Mouse (Mus musculus): ENCODE results near the gene Uba3.

Gene Uba3

GRCm38 (mm10) chr6:97210962-97211601 is 5.6 kb upstream of the Uba3 start:
- peak in 1 of 2 experiments; percentile 82 for DNase-seq (ENCODE audit: inconsistent age in 2 of 2, low spot score in 1 of 2)

- peak; percentile 92 to 96 for DNase-seq (ENCODE audit: inconsistent age in 2 of 2, low spot score in 1 of 2)
These were observed 4.9 kb upstream of the Uba3 start, which contains the start of gene Arl6ip5 for GRCm38 (mm10) chr6:97210191-97210961. Gene Arl6ip5 (plus strand): TSS chr6:97210689.

GRCm38 (mm10) chr6:97209751-97210150 is 4.3 kb upstream of the Uba3 start:
- DNase-seq (ENCODE audit: inconsistent age in 2 of 2, low spot score in 1 of 2), result no peak

- no peak for DNase-seq (ENCODE audit: inconsistent age in 2 of 2, low spot score in 1 of 2)
These were observed 3.8 kb upstream of the Uba3 start for GRCm38 (mm10) chr6:97209201-97209600.

GRCm38 (mm10) chr6:97208406-97208805 is 3.0 kb upstream of the Uba3 start:
- no peak for DNase-seq (ENCODE audit: inconsistent age in 2 of 2, low spot score in 1 of 2)

- peak in 1 of 2 experiments; percentile 32 for DNase-seq (ENCODE audit: inconsistent age in 2 of 2, low spot score in 1 of 2)
These were observed 1.6 kb upstream of the Uba3 start for GRCm38 (mm10) chr6:97207085-97207484.

- peak; percentile 71 to 83 for DNase-seq (ENCODE audit: inconsistent age in 2 of 2, low spot score in 1 of 2)
These were observed 495 bp downstream of the Uba3 start for GRCm38 (mm10) chr6:97204952-97205351.

- DNase-seq (ENCODE audit: inconsistent age in 2 of 2, low spot score in 1 of 2), result no peak
These were observed 1.1 kb downstream of the Uba3 start for GRCm38 (mm10) chr6:97204252-97204869.

GRCm38 (mm10) chr6:97202477-97202876 is 3.0 kb downstream of the Uba3 start:
- DNase-seq (ENCODE audit: inconsistent age in 2 of 2, low spot score in 1 of 2), result no peak

GRCm38 (mm10) chr6:97200437-97200836 is 5.0 kb downstream of the Uba3 start:
- no peak for DNase-seq (ENCODE audit: inconsistent age in 2 of 2, low spot score in 1 of 2)

GRCm38 (mm10) chr6:97179367-97179828 is 26.0 kb downstream of the Uba3 start:
- no peak for DNase-seq (ENCODE audit: inconsistent age in 2 of 2, low spot score in 1 of 2)

GRCm38 (mm10) chr6:97178491-97179366 is 26.7 kb downstream of the Uba3 start, which contains the start of gene Tmf1:
Gene Tmf1 (minus strand): TSS chr6:97179122.
- peak; percentile 97 to 98 for DNase-seq (ENCODE audit: inconsistent age in 2 of 2, low spot score in 1 of 2)

GRCm38 (mm10) chr6:97175716-97176115 is 29.7 kb downstream of the Uba3 start:
- DNase-seq (ENCODE audit: inconsistent age in 2 of 2, low spot score in 1 of 2), result no peak

GRCm38 (mm10) chr6:97150156-97150555 is 55.3 kb downstream of the Uba3 start:
- peak in 1 of 2 experiments; percentile 36 for DNase-seq (ENCODE audit: inconsistent age in 2 of 2, low spot score in 1 of 2)

GRCm38 (mm10) chr6:97149721-97150120 is 55.7 kb downstream of the Uba3 start:
- DNase-seq (ENCODE audit: inconsistent age in 2 of 2, low spot score in 1 of 2), result no peak

GRCm38 (mm10) chr6:97148383-97149251 is 56.8 kb downstream of the Uba3 start, which contains the start of gene Eogt:
Gene Eogt (minus strand): TSS chr6:97149182.
- DNase-seq (ENCODE audit: inconsistent age in 2 of 2, low spot score in 1 of 2), result peak; percentile 89 to 96

GRCm38 (mm10) chr6:97147755-97148382 is 57.6 kb downstream of the Uba3 start:
- DNase-seq (ENCODE audit: inconsistent age in 2 of 2, low spot score in 1 of 2), result peak; percentile 78 to 91

- peak; percentile 62 to 87 for DNase-seq (ENCODE audit: inconsistent age in 2 of 2, low spot score in 1 of 2)
These were observed 60.3 kb downstream of the Uba3 start for GRCm38 (mm10) chr6:97145156-97145555.

- DNase-seq (ENCODE audit: inconsistent age in 2 of 2, low spot score in 1 of 2), result peak; percentile 88 to 94
These were observed 61.1 kb downstream of the Uba3 start for GRCm38 (mm10) chr6:97144359-97144758.

Data from adrenal gland, adult (tissue).